Mouse (Mus musculus): ENCODE results near the gene Gstm4. TPM values are rescaled to one million over a fixed set of nuclear protein-coding genes. Genes with fewer than 3 reads are reported as not detected.
A peak's percentile ranks its signal among the peaks of the same experiment; 100 is the strongest.
"Not testable (repeated sequence)": the region's sequence is repeated elsewhere in the genome, so short reads cannot be mapped to it uniquely, and the experiment has no call there.

Gene Gstm4
- polyA plus RNA-seq, 3 experiments from 2014 or later, result 3.1 to 5.5 (median 5.0) TPM

DNA sequence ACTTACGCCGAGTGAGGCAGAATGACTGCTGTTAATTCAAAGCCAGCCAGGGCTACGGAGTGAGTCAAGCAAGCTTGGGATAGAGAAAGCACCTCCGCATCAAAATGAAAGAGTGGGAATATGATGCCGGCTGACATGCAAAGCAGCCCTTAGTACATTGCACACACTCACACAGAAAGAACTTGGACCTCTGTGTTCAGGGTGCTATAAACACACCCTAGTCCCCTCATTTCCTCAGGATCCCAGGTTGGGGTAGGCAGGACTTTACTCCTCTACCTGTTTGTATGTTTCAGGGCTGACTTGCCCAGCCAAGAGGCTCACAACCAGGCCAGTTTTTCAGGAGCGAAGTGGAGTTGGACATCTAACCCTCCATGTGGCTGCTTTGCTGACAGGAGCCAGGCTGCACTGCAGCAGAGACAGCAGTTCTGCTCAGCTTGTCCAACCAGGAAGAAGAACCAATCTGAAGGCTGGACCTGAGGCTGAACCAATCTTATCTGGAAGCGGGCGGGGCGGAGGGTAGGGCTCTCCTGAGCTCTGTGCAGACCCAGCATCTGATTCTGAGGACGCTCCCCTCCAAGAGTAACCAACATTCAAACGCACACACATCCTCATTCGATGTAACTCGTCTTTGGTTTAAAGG is 24.7 kb upstream of the Gstm4 start:
- ATAC-seq, result no peak

DNA sequence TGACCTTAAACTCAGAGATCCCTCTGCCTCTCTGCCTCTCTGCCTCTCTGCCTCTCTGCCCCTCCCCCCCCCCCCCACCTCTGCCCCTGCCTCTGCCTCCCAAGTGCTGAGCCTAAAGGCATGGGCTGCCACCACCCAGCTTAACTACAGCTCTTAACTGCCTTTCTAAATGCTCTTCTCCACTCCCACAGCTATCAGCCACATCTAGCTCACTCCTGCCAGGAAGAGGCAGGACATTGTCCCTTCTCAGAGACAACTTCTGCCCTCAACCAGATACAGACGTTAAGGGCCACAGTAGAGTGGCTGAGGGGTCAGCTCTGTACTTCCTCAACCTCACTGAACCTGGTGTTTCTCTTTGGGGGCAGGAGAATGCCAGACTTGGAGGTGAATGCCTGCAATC is 24.1 kb upstream of the Gstm4 start:
- ATAC-seq, result no peak

DNA sequence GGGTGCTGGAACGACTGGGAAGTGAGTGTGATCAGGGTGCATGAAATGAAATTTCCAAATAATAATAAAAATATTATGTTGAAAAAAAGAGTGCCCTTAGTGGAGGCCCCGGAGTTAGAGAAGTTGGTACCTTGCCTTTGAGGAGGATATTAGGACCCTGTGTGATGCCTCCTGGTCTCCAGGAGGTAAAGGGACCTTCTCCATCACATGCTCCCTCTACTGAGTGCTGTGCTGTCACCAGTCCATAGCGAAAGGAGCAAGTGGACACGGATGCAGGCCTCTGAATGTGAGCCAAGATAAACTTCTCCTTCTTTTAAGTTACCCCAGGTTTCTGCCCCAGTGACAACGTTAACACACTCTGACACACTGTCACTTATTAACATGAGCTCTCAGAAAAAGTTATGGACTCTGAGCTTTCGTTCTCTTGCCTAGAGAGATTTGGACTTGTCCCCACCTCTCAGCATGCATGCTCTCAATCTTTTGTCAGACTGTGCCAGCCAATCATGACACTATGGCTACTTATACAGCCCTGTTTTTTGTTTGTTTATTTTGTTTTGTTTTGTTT is 22.8 kb upstream of the Gstm4 start:
- no peak for ATAC-seq

DNA sequence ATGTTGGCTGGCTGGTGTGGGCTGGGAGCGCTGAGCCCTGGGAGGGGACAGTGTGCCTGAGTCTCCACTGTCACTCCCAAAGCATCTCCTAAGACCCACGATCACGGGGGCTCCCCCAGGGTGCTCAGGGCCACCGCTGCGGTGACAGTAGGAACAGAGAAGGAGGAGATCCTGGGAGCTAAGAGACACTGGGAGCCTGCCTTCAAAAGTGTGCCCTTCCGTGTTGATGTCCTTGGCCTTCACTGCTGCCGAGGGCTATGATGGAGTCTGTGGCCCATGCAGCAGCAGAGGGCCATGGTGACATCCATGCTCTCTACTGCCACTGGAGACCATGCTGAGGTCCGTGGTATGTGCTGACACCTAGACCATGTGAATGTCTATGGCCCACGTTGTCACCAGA is 20.9 kb upstream of the Gstm4 start:
- ATAC-seq, result no peak

DNA sequence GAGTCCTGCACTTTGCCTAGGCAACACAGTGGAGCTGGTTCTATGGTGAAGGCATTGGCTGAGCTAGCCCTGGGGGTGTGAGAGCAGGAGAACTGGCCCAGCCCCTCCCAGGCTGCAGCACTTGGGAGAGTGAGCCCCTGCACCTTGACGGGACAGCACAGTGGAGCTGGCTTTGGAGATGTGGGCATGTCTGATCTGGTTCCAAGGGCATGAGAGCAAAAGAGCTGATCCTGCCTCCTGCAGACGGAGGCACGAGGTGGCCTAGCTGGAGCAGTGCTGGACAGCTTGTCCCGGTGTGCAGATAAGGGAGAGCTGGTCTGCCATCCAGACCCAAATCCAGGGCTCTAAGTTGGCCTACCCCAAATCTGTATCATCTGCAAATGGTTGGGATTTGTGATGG is 20.0 kb upstream of the Gstm4 start:
- ATAC-seq, result no peak

DNA sequence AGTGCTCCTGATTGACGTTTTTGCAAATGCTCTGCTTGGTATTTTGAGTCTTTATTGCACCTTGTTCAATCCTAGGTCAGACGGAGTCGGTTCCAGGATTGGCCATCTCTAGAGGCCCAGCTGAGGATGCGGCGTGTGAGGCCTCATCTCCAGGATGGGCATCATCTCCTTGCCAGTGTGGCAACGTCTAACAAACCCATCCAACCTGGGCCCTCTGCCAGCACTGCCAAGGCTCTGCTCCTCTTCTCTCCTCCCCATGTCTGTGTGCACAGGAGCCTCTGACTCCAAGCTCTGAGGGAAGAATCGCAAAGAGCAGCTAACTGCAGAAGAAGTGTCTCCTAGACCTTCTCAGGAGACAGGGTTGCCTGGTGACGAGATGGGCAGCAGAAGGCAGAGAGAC is 18.0 kb upstream of the Gstm4 start:
- no peak for ATAC-seq

DNA sequence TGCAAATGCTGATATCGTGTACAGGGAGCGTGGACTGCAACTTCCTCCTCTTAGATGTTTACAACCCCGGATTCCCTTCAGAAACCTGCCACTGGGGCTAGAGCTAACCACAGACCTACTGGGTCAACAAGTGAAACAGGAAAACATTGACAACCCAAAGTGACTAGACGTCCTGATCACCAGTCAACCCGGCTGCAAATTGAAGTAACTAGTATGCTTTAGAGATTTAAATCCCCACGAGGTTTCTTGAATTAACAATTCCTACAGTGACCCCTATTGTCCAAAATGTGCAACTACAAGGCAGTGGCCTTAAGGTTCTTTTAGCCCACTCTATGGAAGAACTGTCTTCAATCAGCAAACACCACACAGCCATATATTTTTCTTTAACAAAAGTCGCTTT is 16.7 kb upstream of the Gstm4 start:
- ATAC-seq, result peak; percentile 75

DNA sequence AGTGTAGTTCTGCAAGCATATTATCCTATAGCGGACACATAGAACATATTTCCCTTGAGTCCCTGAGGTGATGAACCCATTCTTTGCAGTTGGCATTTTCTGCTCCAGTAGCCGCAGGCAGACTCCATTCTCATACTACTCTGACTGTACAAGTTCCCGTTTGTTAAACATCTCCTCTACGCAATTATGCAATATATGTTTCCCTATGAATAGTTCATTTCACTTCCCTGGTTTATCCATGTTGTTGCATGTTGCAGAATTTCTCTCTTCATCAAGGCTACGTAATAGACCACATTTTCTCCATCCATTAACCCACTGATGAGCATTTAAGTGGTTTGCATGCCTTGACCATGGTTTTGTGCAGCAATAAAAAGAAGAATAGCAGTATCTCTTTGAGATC is 5.8 kb upstream of the Gstm4 start:
- no peak for ATAC-seq

DNA sequence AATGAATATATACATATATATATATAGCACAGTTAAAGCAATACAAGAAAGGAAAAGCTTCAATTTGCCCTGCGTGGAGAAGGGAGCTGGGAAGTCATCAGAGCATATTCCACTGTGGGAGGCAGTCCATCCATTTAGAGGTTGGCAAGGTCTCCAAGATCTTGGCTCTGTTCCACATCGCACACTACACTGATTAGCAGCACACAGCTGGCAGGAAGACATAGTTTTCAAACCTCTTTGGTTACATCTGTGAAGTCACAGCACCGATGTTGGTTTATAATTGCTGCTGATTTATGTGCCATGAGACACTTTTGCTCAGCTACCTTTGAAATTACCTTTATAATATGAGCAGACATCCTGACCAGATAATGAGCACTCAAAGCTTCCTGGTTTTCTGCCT is 3.6 kb upstream of the Gstm4 start:
- no peak for ATAC-seq

DNA sequence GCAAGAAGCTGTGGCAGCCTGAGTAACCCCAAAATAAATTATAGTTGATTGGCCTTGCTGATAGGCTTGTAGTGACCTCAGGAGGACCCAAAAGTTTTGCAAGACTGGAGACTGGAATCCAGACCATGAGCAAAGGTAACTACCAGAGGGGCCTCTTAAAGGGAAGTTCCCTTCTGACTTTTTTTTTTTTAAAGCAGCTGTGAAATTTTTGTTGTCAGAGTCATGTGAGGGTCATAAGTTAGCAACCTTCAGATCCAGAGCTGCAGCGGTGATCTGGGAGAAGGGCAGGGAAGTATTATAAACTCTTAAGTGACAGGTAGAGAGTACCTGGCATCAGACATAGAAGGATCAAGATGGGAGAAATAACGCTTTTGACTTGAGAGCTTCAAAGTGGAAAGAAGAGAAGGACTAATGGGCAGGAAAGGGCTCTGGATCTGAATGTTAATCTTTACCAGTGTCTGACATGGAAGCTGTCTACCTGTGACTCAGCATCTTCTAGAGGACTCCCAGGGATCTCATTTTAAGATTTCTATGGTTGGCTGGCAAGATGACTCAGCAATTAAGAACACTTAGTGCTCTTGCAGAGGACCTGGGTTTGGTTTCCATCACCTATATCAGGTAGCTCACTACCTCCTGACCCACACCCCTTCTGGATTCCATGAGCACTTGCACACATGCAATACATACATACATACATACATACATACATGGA is 2.4 kb upstream of the Gstm4 start:
- no peak for ATAC-seq

DNA sequence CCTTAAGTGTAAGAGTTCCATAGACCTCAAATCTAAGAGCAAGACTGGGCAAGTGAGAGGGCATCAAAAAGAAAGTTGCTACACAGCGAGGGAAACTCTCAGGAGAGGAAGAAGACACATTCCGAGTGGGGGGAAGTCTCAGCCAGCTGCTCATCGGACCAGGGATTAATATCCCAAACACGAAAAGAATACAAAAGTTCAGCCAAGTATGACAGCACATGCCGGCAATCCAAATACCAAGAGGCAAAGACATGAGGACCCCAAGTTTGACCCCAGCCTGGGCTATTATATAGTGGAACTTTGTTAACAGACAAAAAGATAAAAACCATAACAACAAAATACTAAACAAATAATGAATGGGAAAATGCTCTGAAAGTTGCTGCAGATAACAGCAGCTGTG is 11.5 kb downstream of the Gstm4 start:
- ATAC-seq, result no peak

GRCm38 (mm10) chr3:108032113-108032512 is 12.6 kb downstream of the Gstm4 start:
- no peak for ATAC-seq

- no peak for ATAC-seq
These were observed 15.9 kb downstream of the Gstm4 start for GRCm38 (mm10) chr3:108028641-108029365.

- no peak for ATAC-seq
These were observed 18.1 kb downstream of the Gstm4 start for GRCm38 (mm10) chr3:108026597-108026996.

DNA sequence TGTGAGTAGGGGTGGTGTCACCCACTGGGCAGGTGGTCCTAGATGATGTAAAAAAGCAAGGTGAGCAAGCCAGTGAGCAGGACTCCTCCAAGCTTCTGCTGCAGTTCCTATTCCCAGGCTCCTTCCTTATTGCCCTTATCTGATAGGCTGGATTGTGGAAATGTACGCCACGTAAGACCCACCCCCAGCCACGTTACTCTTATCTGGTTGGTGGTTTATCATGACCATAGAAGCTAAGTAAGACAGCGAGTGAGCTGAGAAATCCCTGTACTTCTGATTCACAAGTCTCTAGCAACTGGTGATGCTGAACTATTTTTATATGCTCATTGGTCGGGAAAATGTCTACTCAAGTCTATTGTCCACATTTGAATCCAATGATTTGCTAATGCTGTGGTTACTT is 18.6 kb downstream of the Gstm4 start:
- no peak for ATAC-seq

DNA sequence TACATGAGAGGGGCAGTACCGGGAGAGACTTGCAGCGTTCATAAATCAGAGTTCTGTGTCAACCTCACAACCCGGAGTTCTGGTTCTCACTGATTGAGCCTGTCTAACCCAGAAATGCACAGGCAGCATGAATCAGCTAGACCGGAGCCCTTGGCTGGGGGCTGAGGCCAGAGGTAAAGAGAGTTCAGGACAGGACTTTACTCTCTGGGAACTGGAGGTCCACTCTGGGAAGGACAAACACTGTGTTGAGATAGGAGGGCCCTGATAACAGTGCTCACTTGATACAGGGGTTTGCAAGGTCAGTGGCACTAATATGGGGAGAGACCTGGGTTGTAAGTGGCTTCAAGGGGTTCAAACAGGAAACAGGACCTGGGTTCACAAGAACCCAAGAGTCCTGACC is 19.4 kb downstream of the Gstm4 start:
- no peak for ATAC-seq

- ATAC-seq, result no peak
These were observed 22.0 kb downstream of the Gstm4 start for GRCm38 (mm10) chr3:108022650-108023049.

- ATAC-seq, result not testable (repeated sequence)
These were observed 24.2 kb downstream of the Gstm4 start for GRCm38 (mm10) chr3:108020351-108021022.

DNA sequence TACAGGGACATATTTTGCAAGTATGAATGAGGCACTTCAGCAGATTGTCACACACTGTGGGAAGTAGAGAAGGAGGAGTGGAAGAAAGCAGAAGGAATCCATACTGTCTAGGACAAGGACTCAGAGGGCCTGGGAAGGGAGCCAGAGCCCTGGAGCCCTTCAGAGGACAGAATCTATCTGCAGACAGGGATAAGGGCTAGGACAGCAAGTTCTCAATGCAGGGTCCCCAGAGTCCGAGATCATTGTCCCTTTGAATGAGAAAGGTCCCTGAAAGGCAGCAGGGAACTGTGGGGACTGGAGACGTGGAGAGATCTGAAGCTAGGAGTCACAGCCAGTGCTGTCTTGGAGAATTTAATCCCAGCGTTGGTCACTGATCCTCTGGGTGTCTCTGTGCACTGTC is 25.5 kb downstream of the Gstm4 start:
- not testable (repeated sequence) for ATAC-seq

GRCm38 (mm10) chr3:108018190-108018820 is 26.4 kb downstream of the Gstm4 start:
- peak; percentile 17 for ATAC-seq

DNA sequence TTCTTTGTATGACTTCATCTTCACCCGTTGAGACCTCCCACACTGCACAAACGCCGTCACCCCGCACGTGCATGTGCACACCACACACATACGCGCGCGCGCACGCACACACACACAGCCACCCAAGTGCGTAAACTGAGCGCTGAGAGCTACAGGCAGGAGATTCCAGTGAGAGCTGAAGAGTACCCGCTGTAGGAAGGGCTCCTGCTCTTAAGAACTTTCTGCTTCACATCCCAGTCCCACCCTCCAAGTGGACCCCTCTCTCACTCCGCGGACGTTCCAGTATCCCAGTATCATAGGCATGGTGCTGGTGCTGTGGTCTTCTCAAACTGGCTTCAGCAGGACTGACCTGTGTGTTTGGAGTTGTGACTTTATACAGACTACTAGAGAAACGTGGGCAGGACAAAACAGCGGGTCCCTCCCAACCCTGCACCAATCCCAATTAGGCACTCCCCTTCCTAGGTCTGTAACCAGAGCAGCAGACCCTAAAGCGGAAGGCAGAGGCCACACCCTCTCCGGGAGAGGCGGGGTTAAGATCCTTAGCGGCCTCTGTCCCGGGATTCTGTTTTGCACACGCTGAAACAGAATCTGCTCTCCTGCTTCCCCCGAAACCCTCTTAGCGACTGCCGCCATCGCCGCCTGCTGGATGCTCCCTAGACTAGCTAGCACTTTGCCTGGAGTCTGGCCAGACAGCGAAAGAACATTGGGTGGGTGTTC is 27.1 kb downstream of the Gstm4 start, which contains the start of gene Gstm1:
Gene Gstm1 (minus strand): TSS at position 501 of the 717 bp plus-strand sequence.
- peak; percentile 61 for ATAC-seq

GRCm38 (mm10) chr3:108016468-108016867 is 28.2 kb downstream of the Gstm4 start:
- ATAC-seq, result not testable (repeated sequence)
